In the genomic region with DNA sequence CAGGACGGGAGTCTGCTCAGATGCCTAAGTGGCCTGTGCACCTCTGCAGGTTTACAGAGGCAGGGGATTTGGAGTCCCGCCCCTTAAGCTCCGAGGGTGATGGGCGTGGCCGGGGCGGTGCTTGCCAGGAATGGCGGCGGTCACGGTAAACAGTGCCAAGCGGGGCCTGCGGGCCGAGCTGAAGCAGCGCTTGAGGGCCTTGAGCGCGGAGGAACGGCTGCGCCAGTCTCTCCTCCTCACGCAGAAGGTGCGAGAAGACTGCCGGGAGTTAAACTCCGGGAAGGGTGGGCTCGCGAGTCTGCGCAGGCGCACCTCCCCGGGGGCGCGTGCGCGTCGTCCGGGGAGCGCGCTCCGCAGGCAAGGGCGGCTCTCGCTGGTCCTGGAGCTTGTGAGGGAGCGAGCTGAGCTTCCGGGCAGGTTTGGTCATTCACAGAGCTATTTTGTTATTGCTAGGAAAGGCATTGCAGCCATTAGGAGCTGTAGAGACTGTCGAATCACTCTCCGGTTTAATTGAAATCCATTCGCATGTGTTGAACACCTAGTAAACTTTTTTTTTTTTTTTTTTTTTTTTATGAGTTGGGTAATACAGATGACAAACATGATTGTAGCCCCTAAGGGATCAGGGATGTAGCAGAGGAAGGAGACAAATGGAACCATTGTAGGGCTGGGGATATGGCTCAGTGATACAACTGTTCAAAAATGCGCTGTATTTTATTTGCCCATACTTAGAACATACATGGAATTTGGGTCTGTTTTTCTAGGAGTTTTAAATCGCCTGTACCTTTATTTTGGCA, we compare ENCODE assay signal across 9 mouse cellular contexts. TPM values are rescaled to one million over a fixed set of nuclear protein-coding genes. Genes with fewer than 3 reads are reported as not detected.
DNase-seq lines count a peak whose midpoint lies in the region; ATAC-seq and TF ChIP-seq lines count a peak whose summit lies in the region.
"Not testable (repeated sequence)": the region's sequence is repeated elsewhere in the genome, so short reads cannot be mapped to it uniquely, and the experiment has no call there.
"Had no signal": no experiment of that assay in that cellular context is flagged by ENCODE, and none has a peak within 500 bp of the region (broad histone marks: within the 10 kb centered on the region; RNA-seq: fewer than 3 reads in every experiment).

No protein-coding gene starts in this region.

- H3K4me2 ChIP-seq in hindbrain, postnatal 0 days (ENCODE audit: low read depth, low read length): peak overlapping the region; percentile 40; the same call in 1 of the 2 replicates

- not testable (repeated sequence) for H3K27me3 ChIP-seq in hindbrain, postnatal 0 days (ENCODE audit: insufficient read depth, low read length)

- WGBS in hindbrain, postnatal 0 days: 6% methylated on average over 15 of the region's 44 CpGs

- not testable (repeated sequence) for H3K9me3 ChIP-seq in hindbrain, postnatal 0 days (ENCODE audit: low read length)

- H3K4me3 ChIP-seq in cortical plate, adult 2 months (ENCODE audit: insufficient read depth, low read length): peak overlapping the region; percentile 33; the same call in 1 of the 2 replicates
- H3K4me3 ChIP-seq in hindbrain, postnatal 0 days (ENCODE audit: low read length): peak overlapping the region; percentile 26

- not testable (repeated sequence) for H3K9ac ChIP-seq in hindbrain, postnatal 0 days (replicated peaks; ENCODE audit: low read length)

- peak; percentile 96 for ATAC-seq in hindbrain, postnatal 0 days

- intact Hi-C loops in gastrocnemius, postnatal 14 days (cut with DNase I; ENCODE audit: low total_unique reads): not testable (repeated sequence)

- H3K36me3 ChIP-seq in hindbrain, postnatal 0 days (ENCODE audit: insufficient read depth, low read length): not testable (repeated sequence)

- not testable (repeated sequence) for TF ChIP-seq CTCF in cortical plate, adult 2 months (IDR thresholded peaks at IDR 0.05; ENCODE audit: extremely low read depth, insufficient read depth, low read length); hindbrain, postnatal 0 days (IDR thresholded peaks at IDR 0.05; ENCODE audit: low read depth)

- H3K27ac ChIP-seq in cortical plate, adult 2 months (ENCODE audit: insufficient read depth, low read length): peak overlapping the region; percentile 59; the same call in 1 of the 2 replicates
- H3K27ac ChIP-seq in hindbrain, postnatal 0 days: peak overlapping the region; percentile 74; the same call in 1 of the 2 replicates

- H3K4me1 ChIP-seq in cortical plate, adult 2 months (ENCODE audit: control insufficient read depth, insufficient read depth, low read length); hindbrain, postnatal 0 days (ENCODE audit: insufficient read depth, low read length): not testable (repeated sequence)

- DNase-seq in T-cell, adult 2 months (ENCODE audit: low spot score): peak; percentile 80
- peak; percentile 77 for DNase-seq in gastrocnemius, postnatal 14 days
- peak; percentile 19 for DNase-seq in hindbrain, postnatal 0 days (ENCODE audit: low spot score)
- peak; percentile 91 for DNase-seq in left cerebral cortex, adult 11 months (ENCODE audit: low spot score)
- peak; percentile 81 for DNase-seq in lung, postnatal 14 days
- DNase-seq in ovary, postnatal 36 days (ENCODE audit: low spot score): peak; percentile 88
- peak; percentile 80 for DNase-seq in thymus, postnatal 4 days

- TF ChIP-seq POLR2A in cortical plate, adult 2 months (IDR thresholded peaks at IDR 0.05; ENCODE audit: extremely low read depth, insufficient read depth, low read length): not testable (repeated sequence)

RNA-seq across cellular contexts. Expression of a gene that starts 0.8 kb away (rescaled TPM):
- 10.6 and 14.3 TPM in 2 replicates for polyA plus RNA-seq in cortical plate, adult 2 months (2012; rRNA removed)
- 1 to 10 TPM; 7.2 to 7.7 TPM for total RNA-seq in gastrocnemius, postnatal 14 days (2021)
- 5.3 and 11.1 TPM in 2 replicates for total RNA-seq in hindbrain, postnatal 0 days (2014; rRNA removed)
- 22.5 and 23.7 TPM in 2 replicates for polyA plus RNA-seq in hindbrain, postnatal 0 days (2015; fragmentation: Nextera tagmentation; extraction: Ambion mirVana)

RNA-seq across cellular contexts. Expression of a gene that starts 12.1 kb away (rescaled TPM):
- not detected in 2 replicates for polyA plus RNA-seq in cortical plate, adult 2 months (2012; rRNA removed)
- not detected for total RNA-seq in gastrocnemius, postnatal 14 days (2021)
- total RNA-seq in hindbrain, postnatal 0 days (2014; rRNA removed): 2.0 TPM in 1 of 2 replicates, not detected in the other
- polyA plus RNA-seq in hindbrain, postnatal 0 days (2015; fragmentation: Nextera tagmentation; extraction: Ambion mirVana): not detected in 2 replicates
- polyA plus RNA-seq: gonadal fat pad, adult 2 months had no signal

RNA-seq across cellular contexts. Expression of a gene that starts 12.3 kb away (rescaled TPM):
- 2.7 and 3.0 TPM in 2 replicates for polyA plus RNA-seq in cortical plate, adult 2 months (2012; rRNA removed)
- not detected for total RNA-seq in gastrocnemius, postnatal 14 days (2021)
- 0.16 TPM in 1 of 2 replicates, not detected in the other for total RNA-seq in hindbrain, postnatal 0 days (2014; rRNA removed)
- 2.4 and 2.6 TPM in 2 replicates for polyA plus RNA-seq in hindbrain, postnatal 0 days (2015; fragmentation: Nextera tagmentation; extraction: Ambion mirVana)

Comparison
In these comparisons a context has a peak if more than half of its experiments do, and no peak if none do; other contexts are left out.
1. Peak in every context shown above with its lines: DNase-seq, ATAC-seq, H3K4me3 ChIP-seq and H3K27ac ChIP-seq.
2. DNase-seq: peak in every context shown above with its lines; median percentile 91 in left cerebral cortex, adult 11 months; 88 in ovary, postnatal 36 days; 81 in lung, postnatal 14 days; 80 in T-cell, adult 2 months; 80 in thymus, postnatal 4 days; 77 in gastrocnemius, postnatal 14 days; 19 in hindbrain, postnatal 0 days.